In genomic region chr5:86244880-86245279, GRCm38 (mm10) we compare ENCODE assay signal across 21 mouse cellular contexts. TPM values are rescaled to one million over a fixed set of nuclear protein-coding genes. Genes with fewer than 3 reads are reported as not detected.
"Had no signal": no experiment of that assay in that cellular context is flagged by ENCODE, and none has a peak within 500 bp of the region (broad histone marks: within the 10 kb centered on the region; RNA-seq: fewer than 3 reads in every experiment).

No protein-coding gene starts in this region.

- ATAC-seq: liver, postnatal 0 days; midbrain, embryonic 13.5 days had no signal

- H3K27me3 ChIP-seq: limb, embryonic 12.5 days; liver, embryonic 13.5 days; lung, embryonic 15.5 days; midbrain, embryonic 13.5 days; neural tube, embryonic 15.5 days; stomach, embryonic 15.5 days had no signal

- H3K4me3 ChIP-seq: layer of hippocampus, adult 2 months; limb, embryonic 12.5 days; liver, embryonic 13.5 days; lung, embryonic 15.5 days; midbrain, embryonic 13.5 days; neural tube, embryonic 15.5 days; stomach, embryonic 15.5 days had no signal

- DNase-seq: kidney, postnatal 10 days; kidney, postnatal 4 days; liver; liver, embryonic 13.5 days; liver, postnatal 0 days; right cerebral cortex, postnatal 14 days; thymus, adult 2 months; thymus, postnatal 36 days had no signal

- H3K4me2 ChIP-seq: limb, embryonic 12.5 days; liver, embryonic 13.5 days; lung, embryonic 15.5 days; midbrain, embryonic 13.5 days; neural tube, embryonic 15.5 days; stomach, embryonic 15.5 days had no signal

- H3K36me3 ChIP-seq: limb, embryonic 12.5 days; liver, embryonic 13.5 days; lung, embryonic 15.5 days; midbrain, embryonic 13.5 days; neural tube, embryonic 15.5 days; stomach, embryonic 15.5 days had no signal

RNA-seq across cellular contexts. Expression of gene Tmprss11c, which starts 44.2 kb away (rescaled TPM):
- total RNA-seq: layer of hippocampus, adult 2 months; layer of hippocampus, postnatal 10 days; left cerebral cortex, postnatal 36 days; megakaryocyte progenitor cell, adult 5-6 weeks; midbrain, postnatal 0 days had no signal
- polyA plus RNA-seq: limb, embryonic 12.5 days; liver, embryonic 13.5 days; liver, postnatal 0 days; lung, embryonic 15.5 days; midbrain, embryonic 13.5 days; midbrain, postnatal 0 days; neural tube, embryonic 11.5 days; neural tube, embryonic 15.5 days; spleen, adult 2 months; stomach, embryonic 15.5 days; testis, adult 2 months; thymus, adult 2 months had no signal

RNA-seq across cellular contexts. Expression of gene Gnrhr, which starts 47.2 kb away (rescaled TPM):
- total RNA-seq: layer of hippocampus, adult 2 months; layer of hippocampus, postnatal 10 days; left cerebral cortex, postnatal 36 days; megakaryocyte progenitor cell, adult 5-6 weeks; midbrain, postnatal 0 days had no signal
- polyA plus RNA-seq: limb, embryonic 12.5 days; liver, embryonic 13.5 days; liver, postnatal 0 days; midbrain, embryonic 13.5 days; midbrain, postnatal 0 days; neural tube, embryonic 11.5 days; neural tube, embryonic 15.5 days; spleen, adult 2 months; stomach, embryonic 15.5 days; thymus, adult 2 months had no signal
